Mouse (Mus musculus) thymus, adult 2 months (tissue): Measurements from ENCODE around the gene Il15ra.

Experiments used
- CTCF ChIP-seq: fragments of 200-500 bp; IDR thresholded peaks from 2 replicates; pipeline ENCODE4 v1.5.1; 2012; ENCODE audit warnings: mild to moderate bottlenecking, control low read depth, low read length, moderate library complexity, borderline replicate concordance; ENCODE audit not compliant: control insufficient read depth, poor library complexity, insufficient read depth; ENCODE audit errors: extremely low read depth
- POLR2A ChIP-seq: fragments of 200-500 bp; IDR thresholded peaks from 2 replicates; pipeline ENCODE4 v1.6.1; 2012; ENCODE audit warnings: mild to moderate bottlenecking, low read length, control low read depth, moderate library complexity; ENCODE audit not compliant: control insufficient read depth, poor library complexity, insufficient read depth; ENCODE audit errors: extremely low read depth

DNA sequence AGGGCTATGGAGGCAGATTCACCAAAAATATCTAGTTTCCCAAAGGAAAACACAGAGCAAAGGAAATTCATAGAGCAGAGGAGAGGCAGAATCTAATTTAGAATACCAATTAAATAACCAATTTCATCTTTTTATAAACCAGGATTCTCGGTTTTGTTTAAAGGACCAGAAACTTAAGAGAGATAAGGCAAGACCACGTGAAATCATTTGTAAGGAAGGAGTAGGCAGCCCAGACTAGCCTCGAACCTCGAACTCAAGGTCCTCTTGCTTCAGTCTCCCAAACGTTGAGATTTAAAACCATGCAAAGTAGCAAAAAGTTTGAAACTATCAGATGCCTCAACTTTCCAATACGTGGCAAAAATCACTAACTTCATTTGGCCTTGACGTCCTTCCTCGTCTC is 71.3 kb downstream of the Il15ra start:
- TF ChIP-seq CTCF (no peak), POLR2A (no peak)
